Mouse (Mus musculus): ENCODE results near the gene Fastk. TPM values are rescaled to one million over a fixed set of nuclear protein-coding genes. Genes with fewer than 3 reads are reported as not detected.

Gene Fastk
- 120 TPM in 2 replicates for polyA plus RNA-seq (2015; fragmentation: Nextera tagmentation; extraction: Ambion mirVana)

GRCm38 (mm10) chr5:24444746-24445427, at the start of gene Fastk:
Fastk (minus strand) TSS chr5:24445287.
- no peaks in the 10 kb centered on the region for H3K9me3 ChIP-seq
- WGBS, result under 1% methylated on average over 60 of the region's 60 CpGs
- H3K36me3 ChIP-seq, result peaks cover 41% of the 10 kb centered on the region
- H3K27me3 ChIP-seq, result no peaks in the 10 kb centered on the region
- ATAC-seq (ENCODE audit: low FRiP score, low read depth), result peak; percentile 83
- H3K4me3 ChIP-seq, result peak within 1 kb of the TSS; percentile 92
- peak within 1 kb of the TSS; percentile 92 for H3K27ac ChIP-seq
- H3K4me2 ChIP-seq (replicated peaks), result peak within 1 kb of the TSS; percentile 92
- peaks cover 32% of the 10 kb centered on the region for H3K4me1 ChIP-seq
- H3K9ac ChIP-seq, result peak within 1 kb of the TSS; percentile 96

- Histone ChIP-seq H3K4me2 (replicated peaks) (no peak overlapping the region), H3K4me1 (peaks cover 8% of the 10 kb centered on the region; the same call in 1 of the 2 replicates), H3K9me3 (no peaks in the 10 kb centered on the region), H3K36me3 (peaks cover 99% of the 10 kb centered on the region), H3K27me3 (no peaks in the 10 kb centered on the region), H3K27ac (no peak overlapping the region), H3K9ac (no peak overlapping the region), H3K4me3 (no peak overlapping the region)
- WGBS, result 90% methylated on average over 16 of the region's 16 CpGs
- no peak for ATAC-seq (ENCODE audit: low FRiP score, low read depth)
Measured at GRCm38 (mm10) chr5:24492546-24493285, 47.6 kb upstream of the Fastk start.

GRCm38 (mm10) chr5:24490413-24490920, 45.4 kb upstream of the Fastk start:
- H3K4me1 ChIP-seq, result peaks cover 22% of the 10 kb centered on the region
- ATAC-seq (ENCODE audit: low FRiP score, low read depth), result no peak
- H3K9ac ChIP-seq, result no peak overlapping the region
- no peak overlapping the region for H3K4me3 ChIP-seq
- peaks cover 91% of the 10 kb centered on the region for H3K36me3 ChIP-seq
- no peak overlapping the region for H3K4me2 ChIP-seq (replicated peaks)
- H3K27ac ChIP-seq, result no peak overlapping the region
- 31% methylated on average over 14 of the region's 14 CpGs for WGBS
- H3K27me3 ChIP-seq, result no peaks in the 10 kb centered on the region
- no peaks in the 10 kb centered on the region for H3K9me3 ChIP-seq

- Histone ChIP-seq H3K36me3 (peaks cover 81% of the 10 kb centered on the region), H3K4me2 (replicated peaks) (no peak overlapping the region), H3K9me3 (no peaks in the 10 kb centered on the region), H3K27ac (no peak overlapping the region), H3K4me3 (no peak overlapping the region), H3K27me3 (peaks cover 6% of the 10 kb centered on the region; the same call in 1 of the 2 replicates), H3K9ac (no peak overlapping the region), H3K4me1 (peaks cover 47% of the 10 kb centered on the region)
- no peak for ATAC-seq (ENCODE audit: low FRiP score, low read depth)
- 89% methylated on average over 5 of the region's 5 CpGs for WGBS
Measured at GRCm38 (mm10) chr5:24486738-24487137, 41.7 kb upstream of the Fastk start.

- Histone ChIP-seq H3K4me2 (replicated peaks) (no peak overlapping the region), H3K4me3 (no peak overlapping the region), H3K36me3 (peaks cover 81% of the 10 kb centered on the region), H3K4me1 (peaks cover 49% of the 10 kb centered on the region), H3K9ac (no peak overlapping the region), H3K27ac (no peak overlapping the region), H3K9me3 (no peaks in the 10 kb centered on the region), H3K27me3 (peaks cover 6% of the 10 kb centered on the region; the same call in 1 of the 2 replicates)
- ATAC-seq (ENCODE audit: low FRiP score, low read depth), result no peak
- under 1% methylated on average over 8 of the region's 8 CpGs for WGBS
Measured at GRCm38 (mm10) chr5:24486097-24486496, 41.0 kb upstream of the Fastk start.

GRCm38 (mm10) chr5:24484963-24485362, 39.9 kb upstream of the Fastk start:
- Histone ChIP-seq H3K4me2 (replicated peaks) (peak overlapping the region; percentile 51), H3K9ac (peak overlapping the region; percentile 46), H3K27ac (no peak overlapping the region), H3K27me3 (peaks cover 6% of the 10 kb centered on the region; the same call in 1 of the 2 replicates), H3K4me3 (peak overlapping the region; percentile 8), H3K4me1 (peaks cover 45% of the 10 kb centered on the region), H3K36me3 (peaks cover 81% of the 10 kb centered on the region), H3K9me3 (no peaks in the 10 kb centered on the region)
- no peak for ATAC-seq (ENCODE audit: low FRiP score, low read depth)
- WGBS, result 22% methylated on average over 22 of the region's 22 CpGs

- Histone ChIP-seq H3K27me3 (peaks cover 6% of the 10 kb centered on the region; the same call in 1 of the 2 replicates), H3K9me3 (no peaks in the 10 kb centered on the region), H3K9ac (0 out of 2 replicates have a peak overlapping the region, but pooled peaks have one; percentile 40), H3K4me1 (peaks cover 42% of the 10 kb centered on the region), H3K4me3 (no peak overlapping the region), H3K27ac (no peak overlapping the region), H3K36me3 (peaks cover 81% of the 10 kb centered on the region), H3K4me2 (replicated peaks) (no peak overlapping the region)
- 25% methylated on average over 11 of the region's 11 CpGs for WGBS
- peak; percentile 49; the same call in 1 of the 2 replicates for ATAC-seq (ENCODE audit: low FRiP score, low read depth)
Measured at GRCm38 (mm10) chr5:24483326-24483725, 38.2 kb upstream of the Fastk start.

- peaks cover 41% of the 10 kb centered on the region for H3K4me1 ChIP-seq
- no peak overlapping the region for H3K27ac ChIP-seq
- ATAC-seq (ENCODE audit: low FRiP score, low read depth), result no peak
- H3K4me3 ChIP-seq, result no peak overlapping the region
- H3K9me3 ChIP-seq, result no peaks in the 10 kb centered on the region
- peaks cover 81% of the 10 kb centered on the region for H3K36me3 ChIP-seq
- WGBS, result 44% methylated on average over 40 of the region's 41 CpGs
- no peak overlapping the region for H3K4me2 ChIP-seq (replicated peaks)
- H3K9ac ChIP-seq, result peak overlapping the region; percentile 40
- peaks cover 6% of the 10 kb centered on the region; the same call in 1 of the 2 replicates for H3K27me3 ChIP-seq
Measured at GRCm38 (mm10) chr5:24482247-24483079, 37.4 kb upstream of the Fastk start.

GRCm38 (mm10) chr5:24481647-24482046, 36.6 kb upstream of the Fastk start:
- Histone ChIP-seq H3K9ac (0 out of 2 replicates have a peak overlapping the region, but pooled peaks have one; percentile 6), H3K4me1 (peaks cover 39% of the 10 kb centered on the region), H3K36me3 (peaks cover 81% of the 10 kb centered on the region), H3K4me2 (replicated peaks) (no peak overlapping the region), H3K27ac (no peak overlapping the region), H3K27me3 (peaks cover 6% of the 10 kb centered on the region; the same call in 1 of the 2 replicates), H3K4me3 (no peak overlapping the region), H3K9me3 (no peaks in the 10 kb centered on the region)
- WGBS, result 0% methylated on average over 3 of the region's 4 CpGs
- ATAC-seq (ENCODE audit: low FRiP score, low read depth), result peak; percentile 42; the same call in 1 of the 2 replicates

- H3K36me3 ChIP-seq, result peaks cover 68% of the 10 kb centered on the region
- no peaks in the 10 kb centered on the region for H3K9me3 ChIP-seq
- WGBS, result 84% methylated on average over 9 of the region's 9 CpGs
- H3K4me3 ChIP-seq, result no peak overlapping the region
- peaks cover 45% of the 10 kb centered on the region for H3K4me1 ChIP-seq
- no peak overlapping the region for H3K4me2 ChIP-seq (replicated peaks)
- H3K27ac ChIP-seq, result no peak overlapping the region
- H3K27me3 ChIP-seq, result peaks cover 29% of the 10 kb centered on the region
- no peak for ATAC-seq (ENCODE audit: low FRiP score, low read depth)
- no peak overlapping the region for H3K9ac ChIP-seq
Measured at GRCm38 (mm10) chr5:24477909-24478308, 32.8 kb upstream of the Fastk start.

- Histone ChIP-seq H3K9me3 (no peaks in the 10 kb centered on the region), H3K4me1 (peaks cover 43% of the 10 kb centered on the region), H3K4me2 (replicated peaks) (peak overlapping the region; percentile 83), H3K36me3 (peaks cover 49% of the 10 kb centered on the region), H3K4me3 (peak overlapping the region; percentile 51), H3K9ac (0 out of 2 replicates have a peak overlapping the region, but pooled peaks have one; percentile 40), H3K27me3 (peaks cover 29% of the 10 kb centered on the region), H3K27ac (no peak overlapping the region)
- 61% methylated on average over 6 of the region's 6 CpGs for WGBS
- ATAC-seq (ENCODE audit: low FRiP score, low read depth), result no peak
Measured at GRCm38 (mm10) chr5:24475476-24476241, 30.6 kb upstream of the Fastk start.

Measured in limb, embryonic 13.5 days (tissue).